Mouse (Mus musculus) megakaryocyte, embryonic 14.5 days (primary cell): ENCODE results near the gene Ntn1.

Experiments
- FLI1 ChIP-seq: IDR thresholded peaks from 2 replicates; pipeline ENCODE4 v1.6.1; 2012; ENCODE audit warnings: low read length, inconsistent platforms, mixed read lengths
- GATA1 ChIP-seq: IDR thresholded peaks from 3 replicates; pipeline ENCODE4 v1.6.1; 2012; ENCODE audit warnings: mixed read lengths, low read length, inconsistent platforms, borderline replicate concordance

GRCm38 (mm10) chr11:68399548-68400020 is 1.0 kb downstream of the Ntn1 start:
- TF ChIP-seq GATA1 (no peak), FLI1 (no peak)
